Mouse (Mus musculus): Measurements from ENCODE around the gene Camk2n2. TPM values are rescaled to one million over a fixed set of nuclear protein-coding genes. Genes with fewer than 3 reads are reported as not detected.

The Camk2n2 gene
- total and polyA plus RNA-seq, 3 experiments: 1.5 to 7.0 (median 2.0) TPM

- no peaks in the 10 kb centered on the region for H3K79me2 ChIP-seq (replicated peaks; ENCODE audit: control insufficient read depth, extremely low read depth, insufficient read depth, poor library complexity, severe bottlenecking)
- H3K9me3 ChIP-seq (replicated peaks; ENCODE audit: low read length): peaks cover 4% of the 10 kb centered on the region
- H3K4me1 ChIP-seq (ENCODE audit: control insufficient read depth in 1 of 2, insufficient read depth in 2 of 2): peaks cover 0 to 4% of the 10 kb centered on the region in 2 experiments; a peak in 2 of 4 replicates
- H3K4me2 ChIP-seq (ENCODE audit: insufficient read depth, low read depth, poor library complexity, severe bottlenecking): no peak overlapping the region
- H3K4me3 ChIP-seq (replicated peaks in 1 of 3; ENCODE audit: low read depth in 2 of 3, low read length in 2 of 3, poor library complexity in 1 of 3): no peak overlapping the region
- no peak for DNase-seq (ENCODE audit: extremely low read depth)
- dilution Hi-C loops (cut with MboI; ENCODE audit: extremely low pct_ligation_motif_present, extremely low pct_unique_long_range_greater_than_20kb, low sequenced_read_pairs): no loop called here
- no peak overlapping the region for H3K27ac ChIP-seq (ENCODE audit: insufficient read depth, low read depth)
- no peak for TF ChIP-seq MXI1 (IDR thresholded peaks at IDR 0.05; ENCODE audit: low read depth, low read length)
- TF ChIP-seq HCFC1 (IDR thresholded peaks at IDR 0.05; ENCODE audit: low read depth, low read length): no peak
- TF ChIP-seq USF2 (conservative IDR thresholded peaks at IDR 0.05; ENCODE audit: low read depth, low read length): no peak
- no peak for TF ChIP-seq CHD2 (IDR thresholded peaks at IDR 0.05; ENCODE audit: low read length)
- TF ChIP-seq GABPA (IDR thresholded peaks at IDR 0.05; ENCODE audit: insufficient replicate concordance, low read depth, low read length): no peak
- no peak for TF ChIP-seq RAD21 (IDR thresholded peaks at IDR 0.05; ENCODE audit: low read depth, low read length)
- TF ChIP-seq E2F4 (IDR thresholded peaks at IDR 0.05; ENCODE audit: insufficient replicate concordance, low read depth, low read length): no peak
- H3K9ac ChIP-seq (ENCODE audit: insufficient read depth, low read depth): no peak overlapping the region
- no peaks in the 10 kb centered on the region for H3K36me3 ChIP-seq (replicated peaks in 1 of 2; ENCODE audit: control insufficient read depth in 1 of 2, insufficient read depth in 1 of 2, low read length in 1 of 2)
- H3K27me3 ChIP-seq (replicated peaks): peaks cover 54% of the 10 kb centered on the region
- in situ Hi-C loops (cut with MboI; ENCODE audit: low pct_ligation_motif_present, low pct_unique_long_range_greater_than_20kb, low sequenced_read_pairs): no loop called here
Observed at GRCm38 (mm10) chr16:20595060-20595673, 25.9 kb downstream of the Camk2n2 start.

GRCm38 (mm10) chr16:20591076-20591705, 29.9 kb downstream of the Camk2n2 start:
- no peak overlapping the region for H3K4me3 ChIP-seq (replicated peaks in 1 of 3; ENCODE audit: low read depth in 2 of 3, low read length in 2 of 3, poor library complexity in 1 of 3)
- H3K36me3 ChIP-seq (replicated peaks in 1 of 2; ENCODE audit: control insufficient read depth in 1 of 2, insufficient read depth in 1 of 2, low read length in 1 of 2): no peaks in the 10 kb centered on the region
- peaks cover 79% of the 10 kb centered on the region for H3K27me3 ChIP-seq (replicated peaks)
- no peak overlapping the region for H3K9ac ChIP-seq (ENCODE audit: insufficient read depth, low read depth)
- dilution Hi-C loops (cut with MboI; ENCODE audit: extremely low pct_ligation_motif_present, extremely low pct_unique_long_range_greater_than_20kb, low sequenced_read_pairs): no loop called here
- in situ Hi-C loops (cut with MboI; ENCODE audit: low pct_ligation_motif_present, low pct_unique_long_range_greater_than_20kb, low sequenced_read_pairs): no loop called here
- H3K9me3 ChIP-seq (replicated peaks; ENCODE audit: low read length): peaks cover 7% of the 10 kb centered on the region
- TF ChIP-seq USF1 (IDR thresholded peaks at IDR 0.05; ENCODE audit: low read depth, low read length) (no peak), USF2 (conservative IDR thresholded peaks at IDR 0.05; ENCODE audit: low read depth, low read length) (no peak), MAFK (IDR thresholded peaks at IDR 0.05; ENCODE audit: insufficient replicate concordance, low read length) (no peak), GABPA (IDR thresholded peaks at IDR 0.05; ENCODE audit: insufficient replicate concordance, low read depth, low read length) (no peak), ETS1 (conservative IDR thresholded peaks at IDR 0.05; ENCODE audit: low read depth, low read length) (no peak), BHLHE40 (IDR thresholded peaks at IDR 0.05; ENCODE audit: low read depth, low read length) (no peak), MEF2A (IDR thresholded peaks at IDR 0.05; ENCODE audit: borderline replicate concordance, low read depth, low read length) (no peak), JUN (IDR thresholded peaks at IDR 0.05; ENCODE audit: insufficient read depth, low read depth, low read length) (no peak), NELFE (IDR thresholded peaks at IDR 0.05; ENCODE audit: low read depth, low read length) (no peak), JUND (conservative IDR thresholded peaks at IDR 0.05; ENCODE audit: low read depth, low read length) (no peak), ELF1 (IDR thresholded peaks at IDR 0.05; ENCODE audit: low read depth, low read length) (no peak), POLR2AphosphoS2 (IDR thresholded peaks at IDR 0.05; ENCODE audit: low read depth, low read length) (no peak), TBP (conservative IDR thresholded peaks at IDR 0.05; ENCODE audit: low read depth, low read length) (no peak), MAZ (IDR thresholded peaks at IDR 0.05; ENCODE audit: low read depth, low read length) (no peak), CHD1 (IDR thresholded peaks at IDR 0.05; ENCODE audit: low read depth, low read length) (no peak), NRF1 (IDR thresholded peaks at IDR 0.05; ENCODE audit: low read depth, low read length) (no peak), ZKSCAN1 (IDR thresholded peaks at IDR 0.05; ENCODE audit: borderline replicate concordance, low read depth, low read length) (no peak), UBTF (IDR thresholded peaks at IDR 0.05; ENCODE audit: low read depth, low read length) (no peak)
- H3K4me2 ChIP-seq (ENCODE audit: insufficient read depth, low read depth, poor library complexity, severe bottlenecking): no peak overlapping the region
- no peak for DNase-seq (ENCODE audit: extremely low read depth)
- H3K4me1 ChIP-seq (ENCODE audit: control insufficient read depth in 1 of 2, insufficient read depth in 2 of 2): peaks cover 0 to 11% of the 10 kb centered on the region in 2 experiments; a peak in 2 of 4 replicates
- no peaks in the 10 kb centered on the region for H3K79me2 ChIP-seq (replicated peaks; ENCODE audit: control insufficient read depth, extremely low read depth, insufficient read depth, poor library complexity, severe bottlenecking)
- no peak overlapping the region for H3K27ac ChIP-seq (ENCODE audit: insufficient read depth, low read depth)

All from CH12.LX (cell line).